Mouse (Mus musculus) CH12.LX (cell line): ENCODE measurements at regions not wholly inside any gene's neighbourhood (a gene's known extent, or its start where the extent isn't known, plus 50 kb on each side); places are given as distances from the start of the nearest gene placed in this dataset.

Experiments
- DNase-seq: peaks from one replicate; pipeline ENCODE4 v3.0.0-alpha.2; 2013; ENCODE audit errors: extremely low read depth
- H3K27ac ChIP-seq: 2 replicates; pipeline ENCODE4 v1.5.1; 2012; ENCODE audit warnings: low read depth, mild to moderate bottlenecking, control low read depth, moderate library complexity; ENCODE audit not compliant: insufficient read depth
- H3K27me3 ChIP-seq: replicated peaks from 2 replicates; pipeline ENCODE3; 2012; ENCODE audit warnings: inconsistent platforms
- H3K36me3 ChIP-seq, 2 experiments: replicated peaks in 1 of 2; 2 replicates each; pipeline versions ENCODE3 to v1.6.1; 2012; ENCODE audit warnings: inconsistent platforms in 1 of 2, low read length in 1 of 2, mild to moderate bottlenecking in 1 of 2, mixed read lengths in 1 of 2, moderate library complexity in 1 of 2; ENCODE audit not compliant: control insufficient read depth in 1 of 2, insufficient read depth in 1 of 2
- H3K4me1 ChIP-seq, 2 experiments: 2 replicates each; pipeline ENCODE4 v1.6.1; 2012; ENCODE audit warnings: inconsistent platforms in 1 of 2, moderate library complexity in 1 of 2; ENCODE audit not compliant: insufficient read depth in 2 of 2, control insufficient read depth in 1 of 2
- H3K4me2 ChIP-seq: 2 replicates; pipeline ENCODE4 v1.6.1; 2012; ENCODE audit warnings: low read depth, mild to moderate bottlenecking, control low read depth; ENCODE audit not compliant: poor library complexity, insufficient read depth, severe bottlenecking
- H3K4me3 ChIP-seq, 3 experiments: fragments of 150-350 bp in 1 of 3; sonication (generic) in 1 of 3; replicated peaks in 1 of 3; 2 replicates each; pipeline versions ENCODE3 to v1.5.1; 2011 to 2012; ENCODE audit warnings: low read depth in 2 of 3, low read length in 2 of 3, mild to moderate bottlenecking in 2 of 3, moderate library complexity in 2 of 3, control low read depth in 1 of 3, improper control_type of control experiment in 1 of 3, inconsistent platforms in 1 of 3, mixed read lengths in 1 of 3; ENCODE audit not compliant: poor library complexity in 1 of 3
- H3K79me2 ChIP-seq: replicated peaks from 2 replicates; pipeline ENCODE4 v1.6.1; 2012; ENCODE audit warnings: mild to moderate bottlenecking, moderate library complexity; ENCODE audit not compliant: control insufficient read depth, poor library complexity, insufficient read depth, severe bottlenecking; ENCODE audit errors: extremely low read depth
- H3K9ac ChIP-seq: 2 replicates; pipeline ENCODE4 v1.6.1; 2012; ENCODE audit warnings: low read depth, mild to moderate bottlenecking, control low read depth, moderate library complexity; ENCODE audit not compliant: insufficient read depth
- H3K9me3 ChIP-seq: replicated peaks from 2 replicates; pipeline ENCODE3; 2012; ENCODE audit warnings: low read length, inconsistent platforms, mixed read lengths
- BHLHE40 ChIP-seq: IDR thresholded peaks from 2 replicates; pipeline ENCODE4 v1.6.1; 2011; ENCODE audit warnings: mild to moderate bottlenecking, low read depth, low read length, improper control_type of control experiment
- CHD1 ChIP-seq: IDR thresholded peaks from 2 replicates; pipeline ENCODE4 v1.6.1; 2012; ENCODE audit warnings: low read depth, low read length, improper control_type of control experiment, inconsistent platforms
- CHD2 ChIP-seq: IDR thresholded peaks from 2 replicates; pipeline ENCODE4 v1.6.1; 2011; ENCODE audit warnings: low read length, improper control_type of control experiment
- CTCF ChIP-seq, 2 experiments: IDR thresholded peaks in 1 of 2; conservative IDR thresholded peaks in 1 of 2; 2 replicates each; pipeline ENCODE4 v1.5.1; 2011 to 2012; ENCODE audit warnings: low read depth in 2 of 2, low read length in 2 of 2, improper control_type of control experiment in 1 of 2, inconsistent platforms in 1 of 2, mild to moderate bottlenecking in 1 of 2, moderate library complexity in 1 of 2
- E2F4 ChIP-seq: IDR thresholded peaks from 2 replicates; pipeline ENCODE4 v1.6.1; 2011; ENCODE audit warnings: low read depth, low read length, improper control_type of control experiment; ENCODE audit not compliant: insufficient replicate concordance
- ELF1 ChIP-seq: IDR thresholded peaks from 2 replicates; pipeline ENCODE4 v1.6.1; 2014; ENCODE audit warnings: low read depth, mild to moderate bottlenecking, inconsistent platforms, low read length, improper control_type of control experiment
- EP300 ChIP-seq: IDR thresholded peaks from 2 replicates; pipeline ENCODE4 v1.6.1; 2011; ENCODE audit warnings: low read length, improper control_type of control experiment
- ETS1 ChIP-seq: conservative IDR thresholded peaks from 2 replicates; pipeline ENCODE4 v1.6.1; 2012; ENCODE audit warnings: low read depth, mild to moderate bottlenecking, inconsistent platforms, low read length, improper control_type of control experiment, moderate library complexity
- GABPA ChIP-seq: IDR thresholded peaks from 2 replicates; pipeline ENCODE4 v1.6.1; 2012; ENCODE audit warnings: low read depth, low read length, improper control_type of control experiment, inconsistent platforms; ENCODE audit not compliant: insufficient replicate concordance
- HCFC1 ChIP-seq: IDR thresholded peaks from 2 replicates; pipeline ENCODE4 v1.6.1; 2012; ENCODE audit warnings: low read depth, mild to moderate bottlenecking, inconsistent platforms, low read length, improper control_type of control experiment
- IRF4 ChIP-seq: IDR thresholded peaks from 2 replicates; pipeline ENCODE4 v1.6.1; 2014; ENCODE audit warnings: low read depth, mild to moderate bottlenecking, inconsistent platforms, low read length, improper control_type of control experiment
- JUN ChIP-seq: IDR thresholded peaks from 2 replicates; pipeline ENCODE4 v1.6.1; 2011; ENCODE audit warnings: low read depth, mild to moderate bottlenecking, low read length, improper control_type of control experiment, moderate library complexity; ENCODE audit not compliant: insufficient read depth
- JUND ChIP-seq: conservative IDR thresholded peaks from 2 replicates; pipeline ENCODE4 v1.6.1; 2011; ENCODE audit warnings: low read depth, low read length, improper control_type of control experiment
- KAT2A ChIP-seq: IDR thresholded peaks from 2 replicates; pipeline ENCODE4 v1.6.1; 2012; ENCODE audit warnings: low read length, improper control_type of control experiment, inconsistent platforms; ENCODE audit not compliant: insufficient replicate concordance
- MAFK ChIP-seq: IDR thresholded peaks from 2 replicates; pipeline ENCODE4 v1.6.1; 2011; ENCODE audit warnings: low read length, improper control_type of control experiment; ENCODE audit not compliant: insufficient replicate concordance
- MAX ChIP-seq: IDR thresholded peaks from 2 replicates; pipeline ENCODE4 v1.6.1; 2011; ENCODE audit warnings: low read length, improper control_type of control experiment
- MAZ ChIP-seq: IDR thresholded peaks from 2 replicates; pipeline ENCODE4 v1.6.1; 2012; ENCODE audit warnings: low read depth, mild to moderate bottlenecking, inconsistent platforms, low read length, improper control_type of control experiment, moderate library complexity
- MEF2A ChIP-seq: IDR thresholded peaks from 2 replicates; pipeline ENCODE4 v1.6.1; 2014; ENCODE audit warnings: low read depth, mild to moderate bottlenecking, inconsistent platforms, low read length, improper control_type of control experiment, borderline replicate concordance
- MXI1 ChIP-seq: IDR thresholded peaks from 2 replicates; pipeline ENCODE4 v1.6.1; 2011; ENCODE audit warnings: mild to moderate bottlenecking, low read depth, low read length, improper control_type of control experiment
- MYC ChIP-seq: IDR thresholded peaks from 2 replicates; pipeline ENCODE4 v1.6.1; 2011; ENCODE audit warnings: low read depth, mild to moderate bottlenecking, improper control_type of control experiment, low read length
- NELFE ChIP-seq: IDR thresholded peaks from 2 replicates; pipeline ENCODE4 v1.6.1; 2011; ENCODE audit warnings: low read depth, low read length, improper control_type of control experiment
- NRF1 ChIP-seq: IDR thresholded peaks from 2 replicates; pipeline ENCODE4 v1.6.1; 2014; ENCODE audit warnings: low read depth, mild to moderate bottlenecking, inconsistent platforms, low read length, improper control_type of control experiment, moderate library complexity
- PAX5 ChIP-seq: IDR thresholded peaks from 2 replicates; pipeline ENCODE4 v1.6.1; 2012; ENCODE audit warnings: low read length, inconsistent platforms, mixed read lengths
- POLR2A ChIP-seq: IDR thresholded peaks from 2 replicates; pipeline ENCODE4 v1.6.1; 2011; ENCODE audit warnings: low read depth, mild to moderate bottlenecking, improper control_type of control experiment, low read length
- POLR2AphosphoS2 ChIP-seq: IDR thresholded peaks from 2 replicates; pipeline ENCODE4 v1.6.1; 2011; ENCODE audit warnings: low read depth, low read length, improper control_type of control experiment
- RAD21 ChIP-seq: IDR thresholded peaks from 2 replicates; pipeline ENCODE4 v1.6.1; 2011; ENCODE audit warnings: low read depth, mild to moderate bottlenecking, low read length, improper control_type of control experiment, moderate library complexity
- RCOR1 ChIP-seq: conservative IDR thresholded peaks from 2 replicates; pipeline ENCODE4 v1.6.1; 2012; ENCODE audit warnings: low read depth, mild to moderate bottlenecking, inconsistent platforms, low read length, improper control_type of control experiment
- SIN3A ChIP-seq: IDR thresholded peaks from 2 replicates; pipeline ENCODE4 v1.6.1; 2012; ENCODE audit warnings: low read length, improper control_type of control experiment, inconsistent platforms
- SMC3 ChIP-seq: IDR thresholded peaks from 2 replicates; pipeline ENCODE4 v1.6.1; 2011; ENCODE audit warnings: low read depth, low read length, improper control_type of control experiment
- TBP ChIP-seq: conservative IDR thresholded peaks from 2 replicates; pipeline ENCODE4 v1.6.1; 2011; ENCODE audit warnings: low read depth, low read length, improper control_type of control experiment
- TCF12 ChIP-seq: IDR thresholded peaks from 2 replicates; pipeline ENCODE4 v1.6.1; 2014; ENCODE audit warnings: low read depth, mild to moderate bottlenecking, inconsistent platforms, low read length, improper control_type of control experiment
- UBTF ChIP-seq: IDR thresholded peaks from 2 replicates; pipeline ENCODE4 v1.6.1; 2012; ENCODE audit warnings: low read depth, mild to moderate bottlenecking, inconsistent platforms, low read length, improper control_type of control experiment, moderate library complexity
- USF1 ChIP-seq: IDR thresholded peaks from 2 replicates; pipeline ENCODE4 v1.6.1; 2014; ENCODE audit warnings: low read depth, mild to moderate bottlenecking, inconsistent platforms, low read length, improper control_type of control experiment
- USF2 ChIP-seq: conservative IDR thresholded peaks from 2 replicates; pipeline ENCODE4 v1.6.1; 2011; ENCODE audit warnings: low read depth, low read length, improper control_type of control experiment
- ZC3H11A ChIP-seq: IDR thresholded peaks from 2 replicates; pipeline ENCODE4 v1.6.1; 2012; ENCODE audit warnings: low read depth, mild to moderate bottlenecking, inconsistent platforms, low read length, improper control_type of control experiment
- ZKSCAN1 ChIP-seq: IDR thresholded peaks from 2 replicates; pipeline ENCODE4 v1.6.1; 2012; ENCODE audit warnings: low read depth, inconsistent platforms, low read length, improper control_type of control experiment, borderline replicate concordance
- ZMIZ1 ChIP-seq: IDR thresholded peaks from 2 replicates; pipeline ENCODE4 v1.6.1; 2012; ENCODE audit warnings: low read depth, mild to moderate bottlenecking, inconsistent platforms, low read length, improper control_type of control experiment
- ZNF384 ChIP-seq: IDR thresholded peaks from 2 replicates; pipeline ENCODE4 v1.6.1; 2012; ENCODE audit warnings: low read depth, low read length, improper control_type of control experiment, inconsistent platforms
- dilution Hi-C: fragments of 300-500 bp; cut with MboI; formaldehyde crosslinking; loops from 2 replicates; pipeline ENCODE4 v1.14.3; 2020; ENCODE audit warnings: low sequenced_read_pairs; ENCODE audit not compliant: extremely low pct_unique_long_range_greater_than_20kb, extremely low pct_ligation_motif_present
- in situ Hi-C: fragments of 300-500 bp; cut with MboI; formaldehyde crosslinking; loops from 3 replicates; pipeline ENCODE4 v1.14.3; 2019; ENCODE audit warnings: low sequenced_read_pairs, low pct_ligation_motif_present, low pct_unique_long_range_greater_than_20kb, mixed read lengths

DNA sequence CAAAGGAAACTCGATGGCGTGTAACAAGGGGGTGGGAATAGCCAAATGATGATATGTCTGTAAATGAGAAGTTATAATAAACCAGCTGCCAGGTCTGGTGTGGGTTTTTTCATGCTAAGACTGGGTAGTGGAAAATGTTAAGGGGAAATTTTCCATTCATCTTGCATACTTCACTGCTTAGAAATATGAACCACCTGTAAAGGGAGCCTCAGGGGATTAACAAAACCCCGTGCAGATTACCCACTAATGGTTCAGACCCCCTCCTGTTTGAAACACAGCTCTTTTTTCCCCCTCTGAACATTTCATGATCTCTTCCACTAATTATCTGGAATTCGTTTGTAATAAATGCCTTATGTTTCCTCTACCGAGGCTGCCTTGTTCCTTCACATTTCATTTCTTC, 446.0 kb upstream of the Hsf2 start:
- Histone ChIP-seq H3K79me2 (no peaks in the 10 kb centered on the region), H3K9ac (0 out of 2 replicates have a peak overlapping the region, but pooled peaks have one; percentile 30), H3K4me2 (peak overlapping the region; percentile 59; the same call in 1 of the 2 replicates), H3K9me3 (no peaks in the 10 kb centered on the region), H3K27ac (no peak overlapping the region)
- DNase-seq, result peak; percentile 84
- dilution Hi-C loops (no loop called here), in situ Hi-C loops (no loop called here)
- TF ChIP-seq ETS1 (peak; percentile 92), EP300 (peak; percentile 99), CHD2 (peak; percentile 67; the same call in 1 of the 2 replicates), GABPA (no peak), MAX (peak; percentile 64; the same call in 1 of the 2 replicates), MYC (peak; percentile 78), JUN (no peak; the same call in 1 of the 2 replicates), TBP (0 out of 2 replicates have a peak, but pooled peaks have one; percentile 24), ZKSCAN1 (no peak), TCF12 (peak; percentile 94), POLR2AphosphoS2 (no peak), MEF2A (peak; percentile 84), ZNF384 (peak; percentile 63), MXI1 (no peak), NELFE (no peak), KAT2A (0 out of 2 replicates have a peak, but pooled peaks have one; percentile 65), PAX5 (no peak), SIN3A (peak; percentile 79), BHLHE40 (peak; percentile 91), USF1 (no peak), SMC3 (no peak), POLR2A (no peak), E2F4 (no peak), MAFK (0 out of 2 replicates have a peak, but pooled peaks have one; percentile 41), USF2 (no peak), JUND (peak; percentile 52; the same call in 1 of the 2 replicates), IRF4 (peak; percentile 74), ZC3H11A (no peak), CTCF (conservative IDR thresholded peaks at IDR 0.05 in 1 of 2, IDR thresholded peaks at IDR 0.05 in 1 of 2; ENCODE audit: low read depth in 2 of 2, low read length in 2 of 2) (no peak), HCFC1 (no peak), UBTF (no peak), RAD21 (no peak; the same call in 1 of the 2 replicates), RCOR1 (peak; percentile 89), CHD1 (no peak), ZMIZ1 (no peak), NRF1 (no peak), MAZ (0 out of 2 replicates have a peak, but pooled peaks have one; percentile 54), ELF1 (no peak)
- TF ChIP-seq, all 38 proteins: peak for 17
- Histone ChIP-seq H3K36me3 (no peaks in the 10 kb centered on the region), H3K4me3 (no peak overlapping the region), H3K4me1 (peaks cover 6 to 34% of the 10 kb centered on the region in 2 experiments), H3K27me3 (no peaks in the 10 kb centered on the region)
